Mouse (Mus musculus): ENCODE data around the gene Ptger1. TPM values are rescaled to one million over a fixed set of nuclear protein-coding genes. Genes with fewer than 3 reads are reported as not detected.

Ptger1 gene
- polyA plus RNA-seq (2016; fragmentation: Nextera tagmentation; extraction: Ambion mirVana), result 0.36 and 0.46 TPM in 2 replicates

GRCm38 (mm10) chr8:83665969-83666865 is at the start of gene Ptger1:
TSS of gene Ptger1 (plus strand) at chr8:83666678.
- Histone ChIP-seq H3K4me1 (peaks cover 62% of the 10 kb centered on the region), H3K9me3 (no peaks in the 10 kb centered on the region), H3K27me3 (ENCODE audit: insufficient read depth, poor library complexity, severe bottlenecking) (peaks cover 27% of the 10 kb centered on the region), H3K27ac (0 out of 2 replicates have a peak within 1 kb of the TSS, but pooled peaks have one; percentile 1), H3K4me3 (0 out of 2 replicates have a peak within 1 kb of the TSS, but pooled peaks have one; percentile 10), H3K36me3 (peaks cover 32% of the 10 kb centered on the region)
- DNase-seq (ENCODE audit: low spot score), result no peak
- WGBS, result 37% methylated on average over 14 of the region's 14 CpGs

- H3K27me3 ChIP-seq (ENCODE audit: insufficient read depth, poor library complexity, severe bottlenecking), result 0 out of 2 replicates have a peak, but pooled peaks cover 4% of the 10 kb centered on the region
- DNase-seq (ENCODE audit: low spot score), result no peak
- H3K36me3 ChIP-seq, result peaks cover 16% of the 10 kb centered on the region
- H3K4me3 ChIP-seq, result no peak overlapping the region
- no peaks in the 10 kb centered on the region for H3K9me3 ChIP-seq
- WGBS, result 80% methylated on average over 2 of the region's 2 CpGs
- H3K4me1 ChIP-seq, result 0 out of 2 replicates have a peak, but pooled peaks cover 2% of the 10 kb centered on the region
- H3K27ac ChIP-seq, result no peak overlapping the region
Measured at GRCm38 (mm10) chr8:83617111-83617510, 49.4 kb upstream of the Ptger1 start.

GRCm38 (mm10) chr8:83618566-83618965 is 47.9 kb upstream of the Ptger1 start:
- no peak overlapping the region for H3K4me3 ChIP-seq
- H3K4me1 ChIP-seq, result peaks cover 10% of the 10 kb centered on the region
- no peaks in the 10 kb centered on the region for H3K9me3 ChIP-seq
- WGBS, result 89% methylated on average over 2 of the region's 2 CpGs
- no peak for DNase-seq (ENCODE audit: low spot score)
- 0 out of 2 replicates have a peak, but pooled peaks cover 5% of the 10 kb centered on the region for H3K27me3 ChIP-seq (ENCODE audit: insufficient read depth, poor library complexity, severe bottlenecking)
- no peak overlapping the region for H3K27ac ChIP-seq
- H3K36me3 ChIP-seq, result peaks cover 7% of the 10 kb centered on the region

GRCm38 (mm10) chr8:83619568-83620285 is 46.8 kb upstream of the Ptger1 start:
- no peak overlapping the region for H3K4me3 ChIP-seq
- no peaks in the 10 kb centered on the region for H3K9me3 ChIP-seq
- no peaks in the 10 kb centered on the region for H3K36me3 ChIP-seq
- H3K27me3 ChIP-seq (ENCODE audit: insufficient read depth, poor library complexity, severe bottlenecking), result 0 out of 2 replicates have a peak, but pooled peaks cover 5% of the 10 kb centered on the region
- WGBS, result 87% methylated on average over 9 of the region's 9 CpGs
- H3K27ac ChIP-seq, result no peak overlapping the region
- DNase-seq (ENCODE audit: low spot score), result no peak
- H3K4me1 ChIP-seq, result peaks cover 13% of the 10 kb centered on the region

GRCm38 (mm10) chr8:83621691-83622388 is 44.6 kb upstream of the Ptger1 start:
- Histone ChIP-seq H3K4me3 (peak overlapping the region; percentile 60), H3K4me1 (peaks cover 13% of the 10 kb centered on the region), H3K27ac (peak overlapping the region; percentile 70), H3K9me3 (no peaks in the 10 kb centered on the region), H3K36me3 (no peaks in the 10 kb centered on the region), H3K27me3 (ENCODE audit: insufficient read depth, poor library complexity, severe bottlenecking) (0 out of 2 replicates have a peak, but pooled peaks cover 5% of the 10 kb centered on the region)
- DNase-seq (ENCODE audit: low spot score), result no peak
- WGBS, result 60% methylated on average over 15 of the region's 15 CpGs

- Histone ChIP-seq H3K36me3 (no peaks in the 10 kb centered on the region), H3K9me3 (no peaks in the 10 kb centered on the region), H3K27ac (peak overlapping the region; percentile 70), H3K4me1 (peaks cover 13% of the 10 kb centered on the region), H3K4me3 (peak overlapping the region; percentile 60), H3K27me3 (ENCODE audit: insufficient read depth, poor library complexity, severe bottlenecking) (0 out of 2 replicates have a peak, but pooled peaks cover 5% of the 10 kb centered on the region)
- 8% methylated on average over 23 of the region's 23 CpGs for WGBS
- peak; percentile 92 for DNase-seq (ENCODE audit: low spot score)
Measured at GRCm38 (mm10) chr8:83622389-83622989, 44.0 kb upstream of the Ptger1 start.

GRCm38 (mm10) chr8:83623549-83623948 is 42.9 kb upstream of the Ptger1 start:
- Histone ChIP-seq H3K36me3 (no peaks in the 10 kb centered on the region), H3K27ac (no peak overlapping the region), H3K9me3 (no peaks in the 10 kb centered on the region), H3K4me3 (no peak overlapping the region), H3K27me3 (ENCODE audit: insufficient read depth, poor library complexity, severe bottlenecking) (0 out of 2 replicates have a peak, but pooled peaks cover 5% of the 10 kb centered on the region), H3K4me1 (peaks cover 13% of the 10 kb centered on the region)
- DNase-seq (ENCODE audit: low spot score), result no peak
- WGBS, result 54% methylated on average over 7 of the region's 7 CpGs

- 45% methylated on average over 3 of the region's 3 CpGs for WGBS
- no peak for DNase-seq (ENCODE audit: low spot score)
- Histone ChIP-seq H3K27me3 (ENCODE audit: insufficient read depth, poor library complexity, severe bottlenecking) (0 out of 2 replicates have a peak, but pooled peaks cover 5% of the 10 kb centered on the region), H3K4me3 (no peak overlapping the region), H3K27ac (no peak overlapping the region), H3K4me1 (peaks cover 13% of the 10 kb centered on the region), H3K36me3 (no peaks in the 10 kb centered on the region), H3K9me3 (no peaks in the 10 kb centered on the region)
Measured at GRCm38 (mm10) chr8:83624739-83625138, 41.7 kb upstream of the Ptger1 start.

- Histone ChIP-seq H3K27ac (no peak overlapping the region), H3K4me1 (peaks cover 13% of the 10 kb centered on the region), H3K36me3 (no peaks in the 10 kb centered on the region), H3K27me3 (ENCODE audit: insufficient read depth, poor library complexity, severe bottlenecking) (0 out of 2 replicates have a peak, but pooled peaks cover 5% of the 10 kb centered on the region), H3K4me3 (no peak overlapping the region), H3K9me3 (no peaks in the 10 kb centered on the region)
- 78% methylated on average over 6 of the region's 6 CpGs for WGBS
- DNase-seq (ENCODE audit: low spot score), result no peak
Measured at GRCm38 (mm10) chr8:83625676-83626299, 40.7 kb upstream of the Ptger1 start.

GRCm38 (mm10) chr8:83632083-83632707 is 34.3 kb upstream of the Ptger1 start:
- WGBS, result 84% methylated on average over 7 of the region's 7 CpGs
- H3K36me3 ChIP-seq, result no peaks in the 10 kb centered on the region
- DNase-seq (ENCODE audit: low spot score), result no peak
- no peak overlapping the region for H3K27ac ChIP-seq
- H3K9me3 ChIP-seq, result no peaks in the 10 kb centered on the region
- H3K4me3 ChIP-seq, result no peak overlapping the region
- H3K4me1 ChIP-seq, result no peaks in the 10 kb centered on the region
- no peaks in the 10 kb centered on the region for H3K27me3 ChIP-seq (ENCODE audit: insufficient read depth, poor library complexity, severe bottlenecking)

GRCm38 (mm10) chr8:83638856-83639255 is 27.6 kb upstream of the Ptger1 start:
- WGBS, result 65% methylated on average over 4 of the region's 4 CpGs
- Histone ChIP-seq H3K4me3 (no peak overlapping the region), H3K4me1 (no peaks in the 10 kb centered on the region), H3K36me3 (no peaks in the 10 kb centered on the region), H3K9me3 (no peaks in the 10 kb centered on the region), H3K27me3 (ENCODE audit: insufficient read depth, poor library complexity, severe bottlenecking) (peaks cover 7% of the 10 kb centered on the region; the same call in 1 of the 2 replicates), H3K27ac (no peak overlapping the region)
- DNase-seq (ENCODE audit: low spot score), result no peak
